Mouse (Mus musculus) testis, adult 2 months (tissue): Measurements from ENCODE around the gene Sec24c.

Source experiments
- CTCF ChIP-seq: fragments of 200-500 bp; IDR thresholded peaks from 2 replicates; pipeline ENCODE4 v1.5.1; 2012; ENCODE audit warnings: low read depth, mild to moderate bottlenecking, inconsistent platforms, low read length, moderate library complexity; ENCODE audit not compliant: control insufficient read depth, insufficient read depth, insufficient replicate concordance
- POLR2A ChIP-seq: fragments of 200-500 bp; IDR thresholded peaks from 2 replicates; pipeline ENCODE4 v1.6.1; 2012; ENCODE audit warnings: low read depth, mild to moderate bottlenecking, inconsistent platforms, low read length, moderate library complexity; ENCODE audit not compliant: control insufficient read depth

DNA sequence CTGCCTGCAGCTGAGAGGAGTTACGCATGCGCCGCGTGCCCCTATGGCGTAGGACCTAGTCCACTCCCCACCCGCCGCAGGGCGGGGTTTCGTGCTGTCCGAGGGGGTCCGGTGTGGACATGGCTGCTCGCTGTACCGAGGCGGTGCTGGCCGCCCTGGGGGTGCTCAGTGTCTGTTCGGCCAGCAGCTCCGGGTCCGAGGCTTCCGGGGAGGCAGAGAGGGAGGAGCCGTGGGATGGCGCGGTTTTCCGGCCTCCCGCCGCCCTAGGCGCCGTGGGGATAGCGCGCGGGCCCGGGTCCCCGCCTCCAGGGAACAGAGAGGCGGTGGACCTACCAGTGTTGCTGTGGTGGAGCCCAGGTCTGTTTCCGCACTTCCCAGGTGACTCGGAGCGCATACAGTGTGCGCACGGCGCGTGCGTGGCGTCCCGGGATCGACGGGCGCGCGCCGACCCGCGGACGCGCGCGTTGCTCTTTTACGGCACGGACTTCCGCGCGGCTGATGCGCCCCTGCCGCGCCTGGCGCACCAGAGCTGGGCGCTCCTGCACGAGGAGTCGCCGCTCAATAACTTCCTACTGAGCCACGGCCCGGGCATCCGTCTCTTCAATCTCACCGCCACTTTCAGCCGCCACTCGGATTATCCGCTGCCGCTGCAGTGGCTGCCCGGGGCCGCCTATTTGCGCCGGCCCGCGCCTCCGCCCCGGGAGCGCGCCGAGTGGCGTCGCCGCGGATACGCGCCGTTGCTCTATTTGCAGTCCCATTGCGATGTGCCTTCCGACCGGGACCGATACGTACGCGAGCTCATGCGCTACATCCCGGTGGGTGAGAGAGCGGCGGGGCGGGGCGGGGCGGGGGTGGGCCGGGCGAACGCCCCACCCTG, 21.0 kb downstream of the Sec24c start, which contains the start of gene Fut11:
- peak; percentile 41; the same call in 1 of the 2 replicates for TF ChIP-seq POLR2A
- TF ChIP-seq CTCF: no peak
